Mouse (Mus musculus): ENCODE measurements at regions not wholly inside any gene's neighbourhood (a gene's known extent, or its start where the extent isn't known, plus 50 kb on each side); places are given as distances from the start of the nearest gene placed in this dataset.
A peak's percentile ranks its signal among the peaks of the same experiment; 100 is the strongest.

- DNase-seq, result peak; percentile 21
Measured at GRCm38 (mm10) chr8:8562268-8562667, 98.8 kb downstream of the Efnb2 start.

- no peak for DNase-seq
Measured at GRCm38 (mm10) chr8:8558050-8558449, 103.0 kb downstream of the Efnb2 start.

DNA sequence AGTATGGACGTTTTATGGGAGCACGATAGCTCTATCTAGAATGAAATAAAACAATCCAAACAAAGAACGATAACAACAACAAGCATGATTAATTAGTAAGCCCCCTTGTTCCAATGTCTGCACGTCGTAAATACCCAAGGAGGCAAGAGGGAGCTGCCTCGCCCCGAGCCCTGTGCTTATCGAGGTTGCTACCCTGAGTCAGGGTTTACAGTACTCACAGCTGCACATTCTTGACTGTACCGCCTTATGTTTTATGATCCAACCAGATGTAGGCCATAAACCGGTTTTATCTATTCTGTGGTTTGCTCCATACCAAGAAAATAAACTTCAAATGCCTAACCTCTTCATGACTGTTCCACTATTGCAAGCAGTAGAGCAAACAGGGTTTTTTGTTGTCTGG lies 104.9 kb downstream of the Efnb2 start:
- no peak for DNase-seq

DNA sequence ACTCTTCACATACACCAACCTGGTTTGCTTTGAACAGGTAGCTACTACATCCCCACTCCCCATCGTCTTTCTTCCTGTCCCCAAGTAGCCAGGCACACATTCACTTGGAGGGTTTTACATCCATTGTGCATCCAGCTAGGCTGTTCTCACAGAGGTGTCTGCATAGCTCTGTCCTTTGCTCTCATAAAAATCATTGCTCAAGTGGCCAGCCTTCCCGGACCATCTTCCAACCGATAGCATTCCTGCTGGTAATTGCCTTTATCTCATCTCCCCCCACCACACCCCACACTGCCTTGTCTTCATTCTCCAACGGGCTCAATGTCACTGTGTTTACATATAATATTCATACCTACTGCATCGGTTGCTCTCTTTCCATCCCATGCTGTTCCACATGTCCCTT lies 106.4 kb downstream of the Efnb2 start:
- DNase-seq, result no peak

DNA sequence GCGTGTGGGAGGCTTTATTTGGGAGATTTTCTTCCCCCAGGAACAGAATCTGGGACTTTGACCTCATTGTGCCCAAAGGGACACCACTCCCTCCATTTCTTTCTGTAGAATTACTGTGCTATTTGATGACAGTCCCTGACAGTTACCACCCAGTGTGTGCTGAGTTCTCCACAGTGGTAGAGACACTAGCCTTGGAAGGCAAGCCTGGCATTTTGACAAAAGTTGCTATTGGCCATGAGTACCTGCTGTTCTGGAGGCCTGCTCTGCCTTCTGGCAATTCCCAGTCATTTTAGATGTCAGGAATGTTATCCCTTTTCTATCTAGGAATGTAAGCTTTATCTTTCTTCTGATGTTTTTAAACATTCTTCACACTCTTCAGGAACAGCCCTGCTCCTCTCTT lies 108.3 kb downstream of the Efnb2 start:
- no peak for DNase-seq

- no peak for DNase-seq
Measured at GRCm38 (mm10) chr8:8536626-8537025, 124.4 kb downstream of the Efnb2 start.

- no peak for DNase-seq
Measured at GRCm38 (mm10) chr8:8534787-8535186, 126.3 kb downstream of the Efnb2 start.

GRCm38 (mm10) chr8:8532907-8533306 lies 128.1 kb downstream of the Efnb2 start:
- no peak for DNase-seq

DNA sequence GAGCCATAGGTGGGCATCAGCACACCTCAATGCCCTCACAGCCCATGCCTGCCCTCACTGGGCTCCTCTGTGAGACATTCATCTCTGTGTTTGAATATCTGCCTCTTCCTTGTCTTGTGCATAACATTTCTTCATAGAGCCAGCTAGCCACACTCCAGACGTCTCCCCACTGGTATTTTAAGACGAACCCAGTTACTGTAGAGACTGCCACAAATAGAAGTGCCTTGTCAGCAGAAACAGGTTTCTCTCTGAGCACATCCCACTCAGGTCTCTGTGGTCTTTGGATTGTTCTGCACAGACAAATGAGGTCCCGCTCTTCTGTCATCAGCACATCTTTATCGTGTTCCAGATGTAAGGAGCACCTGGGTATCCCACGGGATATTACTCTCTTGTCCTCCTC lies 130.5 kb downstream of the Efnb2 start:
- DNase-seq, result no peak

GRCm38 (mm10) chr8:8521532-8521931 lies 139.5 kb downstream of the Efnb2 start:
- DNase-seq, result no peak

DNA sequence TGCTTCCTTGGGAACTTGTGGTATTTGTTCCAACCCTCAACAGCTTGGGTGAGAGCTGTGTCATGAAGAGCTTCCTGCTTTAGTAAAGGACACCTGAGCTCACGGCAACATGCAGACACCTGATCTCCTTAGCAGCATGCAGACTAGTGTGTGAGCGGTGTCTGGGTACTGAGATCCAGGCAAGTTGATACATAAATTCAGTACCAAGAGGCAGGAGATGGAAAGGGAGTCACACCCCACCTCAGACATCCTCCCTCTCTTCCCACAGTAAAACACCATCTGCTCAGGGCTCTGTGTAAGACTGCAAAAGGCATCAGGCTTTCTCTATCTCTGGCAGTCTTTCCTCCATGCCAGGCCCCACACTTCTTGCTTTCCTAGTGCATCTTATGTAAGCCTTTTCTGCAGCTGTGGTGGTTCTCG lies 141.3 kb downstream of the Efnb2 start:
- peak; percentile 80 for DNase-seq

DNA sequence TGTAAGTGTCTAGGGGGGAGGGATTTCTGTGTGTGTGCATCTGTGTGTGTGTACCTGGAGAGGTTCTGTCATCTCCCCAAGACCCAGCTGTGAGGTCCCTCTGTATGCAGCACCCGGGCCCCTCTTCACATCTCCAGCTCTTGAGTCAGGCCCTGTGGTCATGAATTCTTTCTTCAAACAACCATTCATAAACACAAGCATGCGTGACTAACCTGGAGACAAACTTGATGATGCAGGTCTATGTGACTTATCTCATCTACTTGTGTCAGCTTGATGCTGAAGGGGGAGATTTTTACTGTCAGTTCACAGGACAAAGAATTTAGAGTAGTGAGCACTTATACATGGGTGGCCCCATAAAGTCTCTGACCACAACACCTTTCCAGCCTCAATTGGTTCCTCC lies 143.4 kb downstream of the Efnb2 start:
- DNase-seq, result no peak

GRCm38 (mm10) chr8:8516272-8516671 lies 144.8 kb downstream of the Efnb2 start:
- DNase-seq, result no peak

- DNase-seq, result no peak
Measured at GRCm38 (mm10) chr8:8499921-8500320, 161.1 kb downstream of the Efnb2 start.

GRCm38 (mm10) chr8:8498753-8499152 lies 162.3 kb downstream of the Efnb2 start:
- DNase-seq, result no peak

- peak; percentile 25 for DNase-seq
Measured at GRCm38 (mm10) chr8:8495472-8495871, 165.6 kb downstream of the Efnb2 start.

DNA sequence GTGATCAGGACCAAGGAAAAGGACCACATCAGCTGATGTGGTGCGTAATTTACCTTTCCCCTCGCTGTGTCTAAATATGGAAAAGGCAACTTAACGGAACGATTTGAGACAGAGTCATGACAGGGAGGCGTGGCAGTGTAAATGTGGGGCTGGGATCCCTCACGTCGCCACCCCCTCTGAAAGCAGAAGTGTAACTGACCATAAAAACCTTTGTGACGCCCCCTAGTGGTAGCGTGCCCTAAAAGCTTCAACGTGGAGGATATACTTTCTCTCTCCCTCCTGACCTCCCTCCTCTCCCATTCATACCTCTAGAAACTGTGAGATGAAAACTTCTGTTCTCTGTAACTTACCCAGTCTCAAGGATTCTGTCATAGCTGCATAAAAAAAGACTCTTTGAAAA lies 166.8 kb downstream of the Efnb2 start:
- DNase-seq, result no peak

GRCm38 (mm10) chr8:8491908-8492307 lies 169.1 kb downstream of the Efnb2 start:
- no peak for DNase-seq

- DNase-seq, result no peak
Measured at GRCm38 (mm10) chr8:8489784-8490183, 171.3 kb downstream of the Efnb2 start.

DNA sequence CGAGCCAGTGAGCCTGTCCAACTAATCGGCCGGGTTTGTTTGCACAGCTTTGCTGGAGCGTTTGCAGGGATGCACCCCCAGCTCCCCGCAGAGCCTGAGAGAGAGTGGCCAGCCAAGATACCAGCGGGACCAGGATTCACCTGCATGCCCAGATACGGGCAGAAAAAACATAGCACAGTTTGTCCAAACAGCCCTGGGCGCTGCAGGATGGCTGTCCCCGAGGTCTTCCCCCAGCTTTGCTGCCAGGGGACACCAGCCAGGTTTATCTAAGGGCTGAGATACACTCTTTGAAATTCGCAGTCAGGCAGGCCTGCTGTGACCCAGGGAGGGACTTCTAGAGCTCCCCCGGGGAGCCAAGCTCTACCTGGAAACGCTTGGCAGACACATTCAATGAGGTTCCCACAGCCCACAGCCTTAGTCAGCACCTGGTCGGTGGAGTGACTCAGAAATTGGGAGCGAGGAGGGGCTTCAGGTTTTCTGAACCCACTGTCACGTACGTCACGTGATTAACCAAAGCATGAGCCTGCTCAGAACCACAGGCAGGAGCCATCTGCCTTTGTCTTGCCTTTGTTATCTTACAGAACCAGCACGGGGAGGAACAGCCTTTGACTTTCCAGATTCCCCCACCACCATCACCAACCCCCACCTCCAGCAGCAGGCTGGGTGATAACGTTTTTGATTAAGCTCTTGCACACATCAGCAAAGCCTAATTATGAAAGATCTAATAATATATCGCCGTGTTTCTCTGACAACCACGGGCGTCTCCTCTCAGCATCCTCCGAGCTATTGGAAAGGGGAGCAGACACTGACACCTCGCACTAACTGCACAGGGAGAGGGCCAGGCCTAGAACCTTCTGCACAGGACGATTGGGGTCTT lies 172.1 kb downstream of the Efnb2 start:
- DNase-seq, result peak; percentile 33

- no peak for DNase-seq
Measured at GRCm38 (mm10) chr8:8488191-8488694, 172.8 kb downstream of the Efnb2 start.

DNA sequence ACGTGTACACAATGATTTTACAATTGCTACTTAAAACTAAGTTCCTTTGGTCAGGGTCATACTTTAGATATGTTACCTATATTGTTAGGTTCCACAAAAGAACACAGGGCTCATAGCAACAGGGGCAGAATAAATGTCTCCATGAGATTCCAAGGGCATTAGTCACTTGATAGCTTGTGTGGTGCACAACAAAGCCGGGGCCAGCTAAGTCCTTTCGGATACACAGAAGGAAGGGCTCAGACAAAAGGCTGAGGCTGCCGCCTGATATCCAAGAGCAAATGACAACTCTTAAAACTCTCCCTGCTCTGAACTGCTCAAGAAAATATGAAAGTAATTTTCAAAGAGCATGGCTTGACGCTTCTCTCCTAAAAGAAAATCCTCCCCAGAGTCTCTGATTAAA lies 173.3 kb downstream of the Efnb2 start:
- no peak for DNase-seq

- peak; percentile 41 for DNase-seq
Measured at GRCm38 (mm10) chr8:8486866-8487265, 174.2 kb downstream of the Efnb2 start.

- DNase-seq, result no peak
Measured at GRCm38 (mm10) chr8:8485252-8485651, 175.8 kb downstream of the Efnb2 start.

DNA sequence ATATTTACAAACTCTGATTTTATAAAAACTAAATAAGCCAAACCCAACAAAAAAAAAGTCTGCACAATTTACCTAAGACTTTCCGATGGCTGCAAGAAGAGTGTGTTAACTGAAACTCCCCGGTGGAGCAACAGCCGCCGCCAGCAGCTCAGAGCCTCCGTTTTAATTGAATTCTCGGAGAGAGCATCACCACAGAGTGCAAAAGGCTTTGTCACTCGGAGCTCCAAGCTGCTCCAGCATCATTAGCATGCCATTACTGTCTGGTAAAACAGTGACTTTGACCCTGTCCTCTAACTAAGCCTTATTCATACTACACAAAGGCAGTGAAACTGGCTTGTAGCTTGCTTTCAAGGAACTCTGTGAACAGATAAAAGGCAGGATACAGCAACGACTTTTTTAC lies 176.5 kb downstream of the Efnb2 start:
- no peak for DNase-seq

Measured in right cerebral cortex, adult 18-20 months (tissue).